Mouse (Mus musculus): ENCODE results near the gene Gng12.

- TF ChIP-seq CTCF (IDR thresholded peaks at IDR 0.05; ENCODE audit: low read depth), result no peak
- TF ChIP-seq EP300 (IDR thresholded peaks at IDR 0.05; ENCODE audit: low read depth), result no peak
These were observed 114.4 kb downstream of the Gng12 start for GRCm38 (mm10) chr6:67010370-67011216.

All from liver, embryonic 14.5 days (tissue).